Mouse (Mus musculus) layer of hippocampus, adult 9-10 months (tissue): ENCODE data around the gene Pcdh15.

ENCODE experiments used
- DNase-seq: peaks from one replicate; pipeline ENCODE4 v3.0.0; 2022; ENCODE audit warnings: low spot score

Pcdh15 gene

DNA sequence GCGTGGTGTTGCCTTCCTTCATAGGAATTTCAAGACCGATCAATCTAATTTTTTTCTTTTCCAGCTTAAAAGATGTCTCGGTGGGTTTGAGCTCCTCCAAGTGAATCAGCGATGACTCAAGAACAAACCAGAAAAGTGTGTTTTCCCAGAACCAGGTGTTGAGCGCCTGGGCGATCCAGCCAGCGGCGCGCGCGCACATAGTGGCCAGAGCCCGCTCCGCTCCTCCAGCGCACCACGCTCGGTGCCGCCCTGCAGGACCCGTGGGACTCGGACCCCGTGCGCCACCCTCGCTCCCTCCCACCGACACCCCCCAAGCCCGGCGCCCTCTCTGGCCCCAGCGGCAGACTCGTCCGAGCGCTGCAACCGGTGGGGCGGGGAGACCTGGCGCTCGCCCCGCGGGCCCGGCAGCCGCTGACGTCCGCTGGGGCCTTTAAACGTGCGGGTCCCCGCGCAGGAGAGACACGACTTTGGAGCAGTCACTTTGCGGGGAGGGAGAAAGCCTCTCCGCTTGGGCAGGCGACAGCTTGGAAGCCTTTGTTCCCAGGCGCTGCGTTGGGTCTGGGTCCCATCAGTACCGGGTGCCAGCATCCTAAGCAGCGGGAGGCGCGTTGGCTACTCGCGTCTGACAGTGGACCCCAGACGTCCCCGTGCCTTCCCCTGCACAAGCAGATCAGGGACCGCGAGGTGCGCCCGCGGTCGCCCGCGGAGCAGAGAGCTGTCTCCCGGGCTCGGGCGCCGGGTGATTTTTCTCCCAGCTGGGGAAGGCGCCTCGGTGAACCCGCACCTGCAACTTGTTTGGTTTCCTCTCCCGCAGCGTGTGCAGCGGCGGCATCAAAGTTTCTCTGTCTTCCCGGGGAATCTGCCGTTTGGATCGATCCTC is at the start of gene Pcdh15:
Gene Pcdh15, plus strand, starts transcription at position 377 of the 880 bp plus-strand sequence.
- DNase-seq = no peak

GRCm38 (mm10) chr10:73052074-73052473 is 47.1 kb upstream of the Pcdh15 start:
- DNase-seq = no peak

- DNase-seq = no peak
These were observed 39.4 kb upstream of the Pcdh15 start for GRCm38 (mm10) chr10:73059726-73060230.

- DNase-seq = no peak
These were observed 12.4 kb upstream of the Pcdh15 start for GRCm38 (mm10) chr10:73086703-73087102.

DNA sequence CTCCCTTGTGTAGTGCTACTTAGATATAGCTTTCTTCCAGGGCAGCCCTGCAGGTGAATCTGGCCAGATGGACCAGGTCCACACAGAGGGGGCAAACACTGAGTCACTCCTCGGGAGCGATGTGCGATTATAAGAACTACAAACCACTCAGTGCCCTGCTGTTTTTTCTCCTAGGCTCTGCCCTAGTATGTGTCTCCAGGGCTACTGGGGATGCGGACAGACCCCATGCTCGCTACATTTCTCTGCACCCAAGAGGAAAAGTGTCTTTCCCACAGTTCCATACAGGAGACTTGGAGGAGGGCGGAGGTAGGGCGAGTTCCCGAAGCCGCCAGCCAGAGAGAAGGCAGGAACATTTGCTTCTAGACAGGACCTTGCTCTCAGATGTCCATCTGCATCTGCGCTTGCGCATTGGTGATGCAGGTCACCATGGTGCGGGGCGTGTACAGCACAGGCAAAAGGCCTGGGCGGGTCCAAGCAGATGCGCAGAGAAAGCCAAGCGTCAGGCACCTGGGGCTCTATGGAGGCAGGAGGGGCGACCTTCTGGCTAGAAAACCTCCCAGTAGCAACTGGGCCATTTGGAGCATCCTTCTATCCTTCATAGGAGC is 2.5 kb upstream of the Pcdh15 start:
- no peak for DNase-seq

- no peak for DNase-seq
These were observed 2.0 kb upstream of the Pcdh15 start for GRCm38 (mm10) chr10:73097176-73097575.

- DNase-seq = no peak
These were observed 1.2 kb upstream of the Pcdh15 start for GRCm38 (mm10) chr10:73097979-73098378.

DNA sequence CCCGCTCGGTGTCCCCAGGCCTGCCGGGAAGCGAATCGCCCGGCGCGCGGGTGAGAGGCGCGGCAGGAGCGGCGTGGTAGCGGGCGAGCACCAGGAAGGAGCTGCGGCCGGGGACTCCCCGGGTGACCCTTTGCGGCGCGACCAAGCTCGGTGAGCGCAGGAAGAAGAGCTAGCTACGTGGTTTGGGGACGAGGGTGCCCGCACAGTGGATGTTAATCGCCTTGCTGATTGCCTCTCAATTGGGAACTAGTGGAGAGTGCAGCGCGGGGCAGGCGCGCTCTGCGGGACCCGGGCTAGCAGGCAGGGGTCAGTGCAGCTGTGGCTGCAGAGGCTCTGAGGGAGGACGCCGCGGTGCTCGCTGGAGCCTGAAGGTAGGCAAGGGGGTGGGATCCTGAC is 702 bp downstream of the Pcdh15 start:
- DNase-seq = no peak

GRCm38 (mm10) chr10:73103383-73103994 is 4.3 kb downstream of the Pcdh15 start:
- DNase-seq = no peak

GRCm38 (mm10) chr10:73105893-73106292 is 6.8 kb downstream of the Pcdh15 start:
- DNase-seq = no peak

DNA sequence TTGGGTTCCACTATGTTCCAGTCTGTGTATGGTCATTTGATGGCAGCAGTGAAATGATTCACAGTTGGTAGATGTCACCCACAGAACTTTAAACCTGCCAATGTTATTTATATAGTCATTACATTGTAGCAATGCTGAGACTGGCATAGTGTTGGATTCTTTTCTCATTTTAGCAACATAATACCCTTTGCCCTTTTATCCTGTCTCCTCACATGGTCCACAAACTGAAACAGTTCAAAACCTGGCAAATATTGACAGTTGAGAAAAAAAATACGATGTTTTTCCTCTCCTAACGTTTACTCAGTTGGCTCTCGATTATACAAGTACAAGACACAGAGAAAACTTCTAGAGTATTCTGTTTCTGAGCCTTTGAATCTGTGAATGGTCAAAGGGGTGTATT is 38.8 kb downstream of the Pcdh15 start:
- DNase-seq = no peak

GRCm38 (mm10) chr10:73147543-73147942 is 48.4 kb downstream of the Pcdh15 start:
- no peak for DNase-seq

DNA sequence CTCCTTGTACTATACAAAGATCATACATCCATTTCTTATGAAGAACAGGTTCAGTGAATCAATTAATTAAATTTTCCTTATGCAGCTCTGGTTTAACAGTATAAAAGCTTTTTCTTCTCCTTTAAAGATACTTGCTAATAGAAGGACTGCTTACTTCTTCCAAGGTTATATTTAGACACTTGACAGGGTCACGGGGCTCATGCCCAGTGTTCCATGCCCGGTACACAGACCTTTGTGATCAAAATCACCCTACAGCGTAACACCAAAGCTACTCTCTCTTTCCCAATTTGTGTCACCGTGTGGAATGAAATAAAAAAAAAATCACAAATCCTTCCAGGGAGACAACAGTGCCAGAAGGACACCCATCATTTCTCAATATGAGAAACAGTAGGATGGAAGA is 48.8 kb downstream of the Pcdh15 start:
- no peak for DNase-seq

GRCm38 (mm10) chr10:73154544-73154943 is 55.4 kb downstream of the Pcdh15 start:
- no peak for DNase-seq

- no peak for DNase-seq
These were observed 62.6 kb downstream of the Pcdh15 start for GRCm38 (mm10) chr10:73161757-73162156.

GRCm38 (mm10) chr10:73216001-73216400 is 116.9 kb downstream of the Pcdh15 start:
- no peak for DNase-seq

- DNase-seq = no peak
These were observed 143.2 kb downstream of the Pcdh15 start for GRCm38 (mm10) chr10:73242294-73242693.

GRCm38 (mm10) chr10:73280438-73280837 is 181.3 kb downstream of the Pcdh15 start:
- no peak for DNase-seq

GRCm38 (mm10) chr10:73296456-73296855 is 197.3 kb downstream of the Pcdh15 start:
- DNase-seq = no peak

GRCm38 (mm10) chr10:73301951-73302350 is 202.8 kb downstream of the Pcdh15 start:
- DNase-seq = no peak

DNA sequence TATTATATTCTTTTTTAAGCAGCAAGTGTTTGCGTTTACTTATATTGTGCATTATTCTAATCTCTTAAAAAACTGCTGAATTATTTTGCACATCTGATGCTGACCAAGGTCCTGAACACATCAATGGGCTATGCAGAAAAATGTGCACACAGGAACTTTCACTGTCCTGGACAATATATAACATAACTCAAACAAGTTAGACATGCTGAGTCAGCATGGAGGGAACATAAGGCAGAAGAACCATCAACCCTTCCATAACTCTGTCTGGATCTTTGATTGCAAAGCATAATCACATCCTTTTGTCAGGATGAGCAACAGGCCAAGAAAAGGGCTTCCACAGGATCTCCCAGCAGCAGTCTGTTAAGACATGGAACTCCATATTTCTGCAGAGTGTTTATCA is 207.5 kb downstream of the Pcdh15 start:
- DNase-seq = no peak

GRCm38 (mm10) chr10:73326861-73327260 is 227.7 kb downstream of the Pcdh15 start:
- no peak for DNase-seq

DNA sequence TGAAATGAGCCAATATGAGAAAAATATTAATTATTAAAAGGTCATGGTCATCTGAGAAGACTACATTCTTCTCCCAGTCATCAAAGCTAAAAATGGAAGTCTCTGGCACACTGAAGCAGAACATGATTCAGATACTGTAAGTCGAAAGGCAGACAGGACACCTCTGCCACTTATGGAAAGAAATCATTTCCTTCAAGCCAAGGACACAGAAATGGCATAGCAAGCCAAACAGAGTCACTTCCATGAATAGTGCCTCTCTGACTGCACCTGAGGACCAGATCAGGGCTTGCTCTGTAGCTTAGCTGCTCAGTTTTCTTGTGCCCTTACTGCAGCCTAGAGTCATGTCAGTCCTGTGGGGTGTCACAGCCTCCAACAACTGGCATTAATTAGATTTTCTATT is 234.3 kb downstream of the Pcdh15 start:
- DNase-seq = no peak
